Mouse (Mus musculus) heart, adult 2 months (tissue): ENCODE measurements around the gene Cenpu.

ENCODE experiments used
- EP300 ChIP-seq: fragments of 200-500 bp; IDR thresholded peaks from 2 replicates; pipeline ENCODE4 v1.6.1; 2011; ENCODE audit warnings: low read depth, low read length, control low read depth; ENCODE audit not compliant: insufficient read depth
- POLR2A ChIP-seq: fragments of 200-500 bp; IDR thresholded peaks from 2 replicates; pipeline ENCODE4 v1.6.1; 2011; ENCODE audit warnings: mild to moderate bottlenecking, low read depth, low read length, control low read depth; ENCODE audit not compliant: insufficient read depth

GRCm38 (mm10) chr8:46508488-46509395 lies 43.1 kb upstream of the Cenpu start:
- TF ChIP-seq POLR2A, result no peak
- no peak for TF ChIP-seq EP300
